Mouse (Mus musculus) erythroblast, embryonic 14.5 days (primary cell): ENCODE data around the gene Stard3.

Experiments
- GATA1 ChIP-seq: IDR thresholded peaks from 2 replicates; pipeline ENCODE4 v1.6.1; 2012; ENCODE audit warnings: low read length, inconsistent platforms, mixed read lengths
- TAL1 ChIP-seq: IDR thresholded peaks from 3 replicates; pipeline ENCODE4 v1.6.1; 2012; ENCODE audit warnings: low read length, inconsistent platforms, mixed read lengths

- TF ChIP-seq GATA1 = no peak
- no peak for TF ChIP-seq TAL1
Observed at GRCm38 (mm10) chr11:98333263-98333696, 24.9 kb upstream of the Stard3 start.
